Mouse (Mus musculus) frontal cortex, postnatal 36 days (tissue): ENCODE data around the gene Tmem223.
"Not testable (repeated sequence)": the region's sequence is repeated elsewhere in the genome, so short reads cannot be mapped to it uniquely, and the experiment has no call there.

ENCODE experiments used
- DNase-seq, 2 experiments: peaks; one replicate each; pipeline ENCODE4 v3.0.0; 2022; ENCODE audit warnings: low spot score in 2 of 2

Gene Tmem223

DNA sequence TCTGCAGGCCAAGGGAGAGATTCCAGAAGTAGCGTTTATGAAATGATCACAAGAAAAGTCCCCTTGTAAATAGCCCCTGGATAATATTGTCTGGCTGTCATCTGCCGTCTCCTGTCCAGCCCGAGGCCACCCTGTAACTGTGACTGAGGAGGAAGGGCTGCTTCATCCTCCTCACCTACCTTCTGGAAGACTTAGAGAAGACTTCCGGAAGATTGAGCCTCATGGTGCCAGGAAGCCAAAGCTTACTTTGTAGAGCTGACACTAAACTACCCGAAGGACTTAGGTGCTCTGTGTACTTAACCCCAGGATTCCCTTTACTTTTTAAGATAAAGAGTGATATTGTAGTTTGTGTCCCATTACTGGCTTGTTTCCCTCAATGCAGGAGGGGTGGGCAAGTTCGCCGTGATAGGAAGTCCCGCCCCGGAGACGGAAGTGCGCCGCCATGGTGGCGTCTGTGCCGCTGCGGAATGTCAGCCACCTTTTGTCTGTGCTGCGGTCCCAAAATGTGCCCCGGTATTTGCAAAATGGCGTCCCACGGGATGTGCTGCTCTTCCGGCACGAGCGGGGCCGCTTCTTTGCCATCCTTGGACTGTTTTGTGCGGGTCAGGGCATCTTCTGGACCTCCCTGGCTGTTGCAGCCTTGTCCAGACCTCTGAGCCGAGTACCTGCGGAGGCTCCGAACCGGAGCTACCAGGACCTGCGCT lies at the start of gene Tmem223:
Gene Tmem223 (plus strand): TSS at position 430 of the 704 bp plus-strand sequence.
- DNase-seq, result peak; percentile 79 to 80

DNA sequence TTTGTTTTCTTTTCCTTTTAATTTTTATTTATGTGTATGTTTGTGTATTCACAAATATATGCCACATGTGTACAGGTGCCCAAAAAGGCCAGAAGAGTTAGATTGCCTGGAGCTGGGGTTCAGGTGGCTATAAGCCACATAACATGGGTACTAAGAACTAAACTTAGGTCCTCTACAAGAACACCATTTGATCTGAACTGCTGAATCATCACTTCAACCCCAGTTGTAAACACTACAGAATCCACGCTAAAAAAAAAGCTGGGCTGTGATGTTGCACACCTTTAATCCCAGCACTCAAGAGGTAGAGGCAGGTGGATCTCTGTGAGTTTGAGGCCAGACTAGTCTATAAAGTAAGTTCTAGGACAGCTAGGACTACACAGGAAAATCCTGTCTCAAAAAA lies 49.4 kb upstream of the Tmem223 start:
- no peak for DNase-seq

DNA sequence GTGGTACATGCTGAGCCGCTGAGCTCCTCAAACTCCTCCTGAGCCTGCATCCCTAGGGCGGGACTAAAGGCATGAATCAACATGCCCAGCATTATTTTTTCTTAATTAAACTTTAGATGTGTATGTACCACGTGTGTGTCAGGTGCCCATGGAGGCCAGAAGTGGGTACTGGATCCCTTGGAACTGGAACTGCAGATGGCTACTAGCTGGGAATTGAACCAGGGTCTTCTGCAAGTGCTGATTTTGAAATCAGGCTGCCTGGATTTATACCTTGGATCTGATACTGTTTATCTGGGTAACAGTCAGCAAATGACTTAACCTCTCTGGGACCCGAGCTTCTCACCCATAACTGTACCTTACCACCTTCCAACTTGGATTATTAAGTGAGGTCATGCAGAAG lies 48.8 kb upstream of the Tmem223 start:
- DNase-seq, result no peak

DNA sequence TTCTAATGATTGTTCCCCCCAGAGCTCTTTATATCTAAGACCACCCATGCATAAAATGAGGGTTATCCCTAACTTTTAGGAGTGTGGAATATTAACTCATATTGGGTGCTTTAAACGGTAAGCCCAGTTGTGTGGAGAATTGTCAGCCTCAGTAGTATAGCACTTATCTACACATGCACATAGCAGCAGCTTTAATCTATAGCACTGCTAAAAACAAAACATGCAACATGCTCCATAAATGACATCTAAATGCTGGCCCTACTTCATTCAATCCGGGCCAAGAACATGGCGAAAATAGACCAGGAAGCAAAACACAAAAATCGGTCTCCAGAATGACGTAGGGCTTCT lies 48.3 kb upstream of the Tmem223 start:
- DNase-seq, result no peak

DNA sequence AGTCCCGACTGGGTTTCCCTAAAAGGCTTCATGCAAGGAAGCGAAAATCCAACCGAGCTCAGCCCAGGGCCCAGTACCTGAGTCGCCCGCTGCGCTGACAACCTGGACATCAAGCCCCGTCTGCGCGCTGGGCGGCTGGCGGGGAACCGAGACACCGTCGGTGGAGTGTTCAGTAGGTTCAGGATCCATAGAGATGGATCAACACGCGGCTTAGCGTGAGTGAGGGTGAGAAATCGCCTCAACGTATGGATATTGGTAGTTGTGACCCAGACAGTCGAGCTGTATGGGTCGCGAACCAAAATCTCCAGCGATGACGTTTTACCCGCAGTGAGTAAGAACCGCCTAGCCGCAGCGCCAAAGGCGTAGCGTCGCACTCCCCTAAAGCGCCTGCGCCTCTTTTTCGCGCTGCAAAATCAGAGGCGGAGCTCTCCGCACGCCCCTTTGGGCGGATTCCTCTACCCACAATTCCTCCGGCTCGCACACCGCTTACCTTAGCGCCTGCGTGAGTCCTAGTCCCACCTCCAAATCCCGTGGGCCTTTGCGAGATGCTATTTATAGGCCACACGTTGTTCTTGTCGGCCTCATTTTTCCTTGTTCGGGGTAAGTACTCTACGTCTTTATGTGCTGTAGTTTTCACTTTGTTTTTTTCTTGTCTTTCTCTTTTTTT lies 47.8 kb upstream of the Tmem223 start, which contains the start of gene Slc3a2:
Gene Slc3a2 (minus strand): TSS at position 463 of the 667 bp plus-strand sequence.
- DNase-seq, result peak; percentile 97 to 99

DNA sequence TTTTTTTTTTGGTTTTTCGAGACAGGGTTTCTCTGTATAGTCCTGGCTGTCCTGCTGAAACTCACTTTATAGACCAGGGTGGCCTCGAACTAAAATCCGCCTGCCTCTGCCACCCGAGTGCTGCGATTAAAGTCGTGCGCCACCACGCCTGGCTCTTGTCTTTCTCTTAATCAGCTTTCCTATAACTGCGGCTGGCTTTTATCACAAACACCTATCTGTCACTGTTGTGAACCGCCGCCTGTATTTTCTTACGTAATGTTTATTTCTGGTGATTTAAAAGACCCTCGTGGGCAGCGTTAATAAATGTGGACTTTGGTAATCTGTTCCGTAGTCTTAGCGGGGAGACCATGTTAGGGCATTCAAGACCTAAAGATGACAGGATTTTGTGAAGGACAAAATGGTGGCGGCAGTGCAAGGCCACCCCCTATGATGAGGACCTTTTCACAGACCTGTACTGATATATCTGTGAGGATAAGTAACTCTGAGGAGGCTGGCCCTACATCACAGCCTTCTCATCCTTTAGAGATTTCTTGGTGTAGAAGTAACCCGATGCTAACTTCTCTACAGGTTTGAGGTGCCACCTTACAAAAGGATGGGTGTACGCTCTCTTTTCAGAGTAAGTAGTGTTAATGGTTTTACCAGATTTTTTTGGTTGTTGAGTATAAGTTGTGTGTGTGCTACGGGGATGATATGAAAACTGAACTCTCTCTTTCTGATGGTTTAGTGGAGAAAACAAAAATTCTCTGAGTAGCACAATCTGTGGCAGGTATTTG lies 47.0 kb upstream of the Tmem223 start:
- DNase-seq, result no peak

DNA sequence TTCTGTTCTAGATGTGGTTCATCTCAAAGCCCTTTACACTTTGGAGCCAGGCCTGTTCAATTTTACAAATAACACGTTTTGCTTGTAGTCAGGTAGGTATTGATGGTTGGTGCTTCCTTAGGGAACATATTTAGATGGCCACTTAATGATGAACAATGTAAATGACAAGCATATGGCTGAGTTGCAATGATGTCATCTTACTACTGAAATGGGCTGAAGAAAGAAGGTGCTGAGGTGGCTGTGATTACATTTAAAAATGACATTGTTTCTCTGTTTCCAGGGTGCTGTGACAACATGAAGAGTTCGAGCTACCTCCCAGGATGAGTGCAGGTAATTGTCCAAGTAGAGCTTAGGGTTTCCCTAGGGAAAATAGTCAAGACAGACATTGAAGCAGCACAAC lies 46.4 kb upstream of the Tmem223 start:
- no peak for DNase-seq

DNA sequence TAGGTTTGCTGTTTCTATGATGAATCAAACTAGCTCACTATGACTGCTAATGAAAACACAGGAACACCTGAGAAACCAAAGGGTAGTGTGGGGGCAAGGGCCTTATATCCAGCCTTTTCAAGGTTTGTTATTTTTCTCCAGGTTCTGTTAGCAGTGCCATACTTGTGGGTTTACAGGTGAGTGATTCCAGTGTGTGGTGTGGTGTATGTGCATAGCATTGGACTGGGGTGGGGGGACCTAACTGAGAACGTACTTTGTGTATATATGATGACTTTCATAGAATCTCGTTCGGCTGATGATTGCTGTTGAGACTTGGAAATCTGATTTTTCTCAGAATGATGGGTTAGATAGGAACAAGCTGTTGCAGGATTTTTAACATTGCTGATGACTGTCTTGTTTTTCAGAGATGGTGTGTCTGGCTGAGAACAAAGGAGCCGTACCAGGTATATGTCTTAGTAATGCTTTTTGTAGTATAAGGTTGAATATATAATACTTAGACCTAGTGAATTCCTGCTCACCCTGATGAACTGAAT lies 45.6 kb upstream of the Tmem223 start:
- no peak for DNase-seq

DNA sequence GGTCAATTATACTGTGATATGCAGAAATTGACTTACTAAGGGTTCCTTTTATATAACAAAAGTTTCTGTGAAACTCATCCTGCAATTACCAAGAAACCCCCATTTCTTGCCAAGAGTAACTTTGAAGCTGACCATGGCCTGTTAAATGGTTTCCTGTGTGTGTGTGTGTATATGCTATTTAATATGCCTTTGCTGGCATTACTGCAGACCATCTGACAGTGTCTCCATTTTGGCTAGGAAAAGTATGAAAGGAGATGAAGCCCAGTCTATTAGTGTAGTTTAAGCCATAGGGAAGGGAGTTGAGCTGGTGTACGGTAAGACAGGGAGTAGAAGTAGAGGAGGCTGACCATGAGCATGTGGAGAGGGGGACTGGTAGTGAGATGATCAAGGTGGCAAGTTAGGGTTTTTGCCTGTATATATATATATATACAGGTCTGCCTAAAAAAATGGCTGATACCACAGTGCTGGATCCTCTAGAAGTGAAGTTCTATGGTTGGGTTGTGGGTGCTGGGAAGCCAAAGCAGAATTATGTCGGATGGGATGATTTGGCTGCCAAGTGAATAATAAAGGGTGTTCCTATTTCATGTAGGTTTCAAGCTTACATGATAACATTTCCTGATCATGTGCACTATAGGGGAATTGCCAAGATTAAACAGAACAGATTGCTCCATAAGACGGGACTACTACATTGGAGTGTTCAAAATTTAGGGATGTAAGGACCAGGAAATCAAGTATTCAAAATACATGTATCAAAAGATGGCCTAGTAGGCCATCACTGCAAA lies 44.0 kb upstream of the Tmem223 start:
- no peak for DNase-seq

DNA sequence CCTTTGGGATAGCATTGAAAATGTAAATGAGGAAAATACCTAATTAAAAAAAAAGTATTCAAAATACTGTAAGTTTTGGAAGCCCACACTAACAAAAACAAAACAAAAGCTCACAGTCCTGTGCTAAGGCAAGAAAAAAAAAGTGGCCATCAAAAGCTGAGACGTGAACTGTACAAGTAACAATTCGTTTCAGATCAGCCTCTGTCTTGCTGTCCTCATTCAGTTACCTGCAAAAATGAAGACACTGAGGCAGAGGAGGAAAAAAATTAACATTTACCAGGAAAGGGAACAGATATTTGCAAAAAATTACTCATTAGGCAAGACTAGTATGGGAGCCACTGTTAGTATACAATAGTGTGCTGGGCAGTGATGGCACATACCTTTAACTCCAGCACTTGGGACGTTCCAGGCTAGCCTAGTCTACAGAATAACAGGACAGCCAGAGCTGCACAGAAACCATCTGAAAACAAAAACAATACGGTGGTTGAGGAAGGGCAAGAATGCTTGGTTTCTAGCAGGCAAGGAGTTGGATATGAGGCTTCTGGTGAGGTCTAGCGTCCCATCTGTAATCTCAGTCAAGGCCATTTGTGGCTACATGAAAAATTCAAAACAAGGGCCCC lies 43.2 kb upstream of the Tmem223 start:
- DNase-seq, result no peak

DNA sequence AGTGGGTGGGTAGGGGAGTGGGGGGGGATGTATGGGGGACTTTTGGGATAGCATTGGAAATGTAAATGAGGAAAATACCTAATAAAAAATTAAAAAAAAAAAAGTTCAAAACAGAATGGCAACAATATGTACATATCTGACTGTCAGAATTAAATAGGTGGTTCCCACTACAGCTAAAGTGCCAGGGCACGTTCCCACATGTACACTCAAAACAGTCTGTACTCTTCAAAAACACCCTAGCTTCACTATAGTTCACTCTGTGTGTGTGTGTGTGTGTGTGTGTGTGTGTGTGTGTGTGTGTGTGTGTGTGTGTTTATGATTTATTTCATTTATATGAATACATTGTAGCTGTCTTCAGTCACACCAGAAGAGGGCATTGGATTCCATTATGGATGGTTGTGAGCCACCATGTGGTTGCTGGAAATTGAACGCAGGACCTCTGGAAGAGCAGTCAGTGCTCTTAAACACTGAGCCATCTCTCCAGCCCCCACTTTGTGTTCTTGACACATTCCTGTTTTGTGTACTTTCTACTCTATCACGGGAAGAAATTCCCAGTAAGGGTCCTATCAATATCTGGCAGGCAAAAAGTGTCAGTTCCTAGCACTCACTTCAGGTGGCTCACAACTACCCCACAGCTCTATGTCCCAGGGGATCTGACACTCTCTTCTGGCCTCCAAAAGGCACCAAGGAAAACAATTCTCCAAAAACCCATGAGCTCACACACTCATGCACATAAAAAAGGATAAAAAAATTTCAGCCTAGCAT lies 42.3 kb upstream of the Tmem223 start:
- DNase-seq, result not testable (repeated sequence)

DNA sequence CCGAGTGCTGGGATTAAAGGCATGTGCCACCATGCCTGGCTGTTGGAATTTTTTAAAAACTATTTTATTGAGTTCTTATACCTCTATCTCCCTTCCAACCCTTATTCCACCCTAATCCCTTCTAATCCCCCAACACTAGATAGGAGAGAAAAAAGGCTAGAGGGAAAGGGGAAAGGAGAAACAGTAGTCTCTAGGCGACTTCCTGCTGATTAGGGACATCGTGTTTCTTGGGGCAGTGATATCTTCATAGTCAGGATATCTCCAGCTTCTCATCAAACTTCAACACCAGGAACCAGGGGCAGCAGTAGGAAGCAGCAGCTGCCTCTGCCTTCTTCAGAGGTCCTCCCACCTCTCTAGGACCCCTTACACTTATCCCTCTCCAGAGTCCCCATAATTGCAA lies 36.5 kb upstream of the Tmem223 start:
- DNase-seq, result no peak

DNA sequence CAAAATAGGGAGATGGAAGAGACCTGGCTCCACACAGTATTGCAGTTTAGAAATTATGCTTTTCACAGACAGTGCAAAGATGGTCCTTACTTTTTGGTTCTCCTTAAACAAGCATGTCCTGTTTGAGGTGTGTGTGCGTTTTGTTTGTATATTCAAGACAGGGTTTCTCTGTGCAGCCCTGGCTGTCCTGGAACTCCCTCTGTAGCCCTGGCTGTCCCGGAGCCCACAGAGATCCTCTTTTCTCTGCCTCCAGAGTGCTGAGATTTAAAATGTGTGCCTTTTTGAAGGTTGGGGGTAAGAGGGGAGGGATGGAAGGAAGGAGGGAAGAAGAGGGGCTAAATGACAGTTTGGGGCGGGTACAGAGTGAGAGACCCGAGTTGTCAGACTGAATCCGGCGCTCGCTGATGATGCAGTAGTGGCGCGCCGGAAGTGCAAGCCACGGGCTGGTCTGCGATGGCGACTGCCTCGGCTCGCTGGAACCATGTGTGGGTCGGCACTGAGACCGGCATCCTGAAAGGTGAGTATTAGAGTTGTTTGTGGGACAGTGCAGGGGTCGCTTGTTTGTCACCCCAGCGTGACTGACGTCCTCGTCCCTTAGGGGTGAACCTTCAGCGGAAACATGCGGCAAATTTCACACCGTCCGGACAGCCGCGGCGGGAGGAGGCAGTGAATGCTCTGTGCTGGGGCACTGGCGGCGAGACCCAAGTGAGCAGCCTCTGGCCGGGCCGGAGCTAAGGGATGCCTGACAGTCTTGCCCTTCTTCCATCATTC lies 35.2 kb upstream of the Tmem223 start, which contains the start of gene Wdr74:
Gene Wdr74 (plus strand): TSS at position 439 of the 771 bp plus-strand sequence.
- DNase-seq, result peak; percentile 88 to 96

DNA sequence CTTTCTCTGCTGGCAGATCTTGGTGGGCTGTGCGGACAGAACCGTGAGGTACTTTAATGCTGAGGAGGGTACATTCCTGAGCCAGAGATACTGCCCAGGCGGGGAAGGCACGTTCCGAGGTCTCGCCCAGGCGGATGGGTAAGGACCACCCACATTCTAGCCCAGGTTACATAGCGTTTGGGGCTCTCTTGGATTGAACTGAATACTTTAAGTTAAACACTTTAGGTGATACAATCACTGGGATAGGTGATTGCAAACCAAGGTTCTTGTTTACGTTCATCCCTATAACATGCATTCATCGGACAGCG lies 34.7 kb upstream of the Tmem223 start:
- DNase-seq, result no peak

DNA sequence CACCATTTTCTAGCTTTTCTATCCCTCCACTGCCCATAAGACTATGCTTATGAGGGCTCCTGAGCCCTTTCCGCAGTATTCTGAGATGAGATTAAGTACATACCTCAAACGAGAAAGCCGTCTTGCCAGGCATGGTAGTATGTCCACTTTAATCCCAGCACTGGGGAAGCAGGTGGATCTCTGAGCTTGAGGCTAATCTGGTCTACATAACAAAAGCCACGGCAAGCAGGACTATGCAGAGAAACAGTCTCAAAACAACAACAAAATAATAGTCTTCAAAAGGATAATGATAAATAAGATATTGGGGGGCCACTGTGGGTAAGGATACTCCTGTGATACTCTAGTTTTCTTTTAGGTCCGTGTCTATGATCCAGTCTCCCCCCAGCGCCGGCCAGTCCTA lies 31.9 kb upstream of the Tmem223 start:
- DNase-seq, result no peak

DNA sequence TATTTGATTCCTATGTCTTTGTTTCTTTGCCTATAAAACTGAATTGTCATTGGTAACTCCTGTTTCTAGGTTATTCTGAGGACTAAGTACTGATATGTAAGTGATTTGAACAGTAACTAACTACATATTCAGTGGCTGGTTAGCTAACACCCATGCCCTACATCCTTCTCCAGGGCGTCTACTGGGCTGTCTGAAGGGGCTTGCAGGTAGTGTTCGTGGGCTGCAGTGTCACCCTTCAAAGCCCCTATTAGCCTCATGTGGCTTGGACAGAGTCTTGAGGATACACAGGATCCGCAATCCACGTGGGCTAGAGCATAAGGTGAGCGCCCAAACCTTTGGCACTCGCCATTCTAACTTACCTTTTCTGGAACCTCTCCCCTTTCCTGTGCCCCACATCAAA lies 31.1 kb upstream of the Tmem223 start:
- no peak for DNase-seq

DNA sequence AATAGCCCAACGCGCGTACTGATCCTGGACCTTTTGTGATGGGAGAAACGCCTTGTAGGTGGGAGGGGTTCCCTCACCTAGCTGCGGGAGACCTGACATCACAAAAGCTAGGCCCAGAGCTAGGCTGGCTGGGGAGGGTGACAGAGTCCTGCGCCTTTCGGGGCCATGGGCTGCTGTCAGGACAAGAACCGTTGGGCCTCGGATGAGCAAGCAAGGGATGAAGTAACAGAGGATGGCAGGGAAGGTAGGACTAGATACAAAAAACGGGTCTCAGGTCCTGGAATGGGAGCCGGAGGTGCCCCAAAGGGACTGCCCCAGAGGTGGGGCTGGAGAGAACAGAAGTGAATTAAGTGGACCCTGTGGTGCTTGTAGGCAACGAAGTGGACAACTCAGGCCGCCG lies 30.2 kb upstream of the Tmem223 start, which contains the start of gene 1700092M07Rik:
Gene 1700092M07Rik (plus strand): TSS at position 116 of the 400 bp plus-strand sequence.
- DNase-seq, result no peak

DNA sequence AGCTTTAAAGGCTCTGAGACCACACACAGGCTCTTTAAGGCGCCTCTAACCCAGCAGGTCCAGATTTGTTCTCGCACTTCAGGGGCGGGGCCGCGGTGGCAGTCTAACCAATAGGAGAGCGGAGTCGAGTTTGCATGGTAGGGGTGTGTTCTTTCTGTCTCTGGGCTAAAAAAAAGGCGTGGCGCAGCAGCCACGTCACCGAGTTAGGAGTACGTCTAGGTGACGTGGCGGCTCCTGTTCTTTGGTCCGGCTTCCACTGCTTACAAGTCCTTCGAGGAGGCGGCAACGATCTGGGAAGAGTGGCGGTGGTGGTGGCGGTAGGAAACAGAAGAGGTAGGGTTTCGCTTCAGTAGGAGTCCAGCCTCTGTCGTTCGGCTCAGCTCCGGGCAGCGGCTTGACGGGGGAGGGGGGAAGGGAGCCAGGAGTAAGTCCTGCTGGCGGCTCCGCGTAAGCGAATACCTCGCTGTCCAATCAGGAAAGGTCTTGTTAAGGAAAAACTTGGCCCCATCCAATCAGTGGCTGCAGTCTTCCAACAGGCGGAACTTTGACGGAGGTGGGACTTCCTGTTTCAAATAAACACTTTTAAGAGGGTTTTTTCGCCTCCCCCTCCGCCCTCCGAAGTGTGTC lies 29.4 kb upstream of the Tmem223 start, which contains the start of gene Stx5a:
Gene Stx5a (plus strand): TSS at position 171 of the 627 bp plus-strand sequence.
- DNase-seq, result peak; percentile 97

DNA sequence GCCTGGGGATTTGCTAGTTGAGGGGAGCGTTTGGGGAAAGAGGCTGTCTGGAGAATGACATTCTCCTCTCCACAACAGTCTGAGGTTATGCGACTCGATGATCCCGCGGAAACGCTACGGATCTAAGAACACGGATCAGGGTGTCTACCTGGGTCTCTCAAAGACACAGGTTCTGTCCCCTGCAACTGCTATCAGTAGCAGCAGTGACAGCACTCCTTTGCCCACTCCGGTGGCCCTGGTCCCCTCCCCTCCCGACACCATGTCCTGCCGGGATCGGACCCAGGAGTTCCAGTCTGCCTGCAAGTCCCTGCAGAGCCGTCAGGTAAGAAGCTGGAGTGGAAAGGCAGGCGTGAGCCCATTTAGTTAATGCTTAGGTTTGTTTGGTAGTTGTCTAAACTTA lies 28.6 kb upstream of the Tmem223 start:
- no peak for DNase-seq
